8 mouse cellular contexts compared by ENCODE assay signal in the genomic region with DNA sequence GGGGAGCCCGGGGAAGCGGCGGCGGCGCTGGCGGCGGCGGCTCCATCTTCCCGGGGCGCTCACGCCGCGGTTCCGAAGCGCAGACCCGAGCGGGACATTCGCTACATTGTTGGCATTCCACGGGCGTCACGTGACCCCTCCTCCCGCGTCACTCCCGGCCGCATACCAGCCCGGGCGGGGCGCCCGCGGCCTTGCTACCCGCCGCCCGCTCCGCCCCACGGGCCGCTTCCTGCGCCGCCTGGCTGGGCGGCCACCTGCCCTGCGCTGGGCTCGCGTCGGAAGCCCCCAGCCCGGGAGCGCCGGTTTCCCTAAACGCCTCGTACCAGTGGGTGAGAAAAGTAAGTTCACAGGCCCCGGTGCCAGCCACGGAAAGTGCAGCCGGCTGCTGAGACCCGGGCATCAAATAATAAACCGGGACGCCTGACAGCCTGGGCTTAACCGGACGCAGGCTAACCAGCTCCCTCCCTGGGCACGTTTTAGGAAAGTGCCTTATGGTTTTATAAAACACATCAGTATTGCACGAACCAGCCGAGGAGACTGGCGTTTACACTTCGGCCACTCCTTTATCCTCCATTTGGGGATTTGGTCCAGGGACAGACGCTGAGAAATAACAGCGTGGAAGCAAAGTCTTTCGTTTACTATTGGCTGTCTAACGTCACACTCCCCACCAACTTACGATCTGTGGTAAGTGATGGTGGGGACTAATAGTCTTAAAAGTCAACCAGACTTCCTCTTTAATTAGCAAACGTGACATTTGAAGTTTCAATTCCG. TPM values are rescaled to one million over a fixed set of nuclear protein-coding genes. Genes with fewer than 3 reads are reported as not detected.
DNase-seq lines count a peak whose midpoint lies in the region; ATAC-seq and TF ChIP-seq lines count a peak whose summit lies in the region.

A gene (minus strand): TSS at position 103 of the 771 bp plus-strand sequence.

- WGBS in hindbrain, embryonic 13.5 days: under 1% methylated on average over 60 of the region's 68 CpGs

- H3K9me3 ChIP-seq in hindbrain, embryonic 13.5 days: no peaks in the 10 kb centered on the region

- no peaks in the 10 kb centered on the region for H3K36me3 ChIP-seq in hindbrain, embryonic 13.5 days

- CTCF ChIA-PET in Patski (lab: Charles Lee): no interaction called here

- TF ChIP-seq CTCF in Patski (IDR thresholded peaks at IDR 0.05): no peak

- POLR2A ChIA-PET in Patski (lab: Charles Lee): interaction anchor here (1.5 kb wide), 1 partner anchor 14 kb away, joined by 10 read pairs; no protein-coding TSS in a partner anchor

- no peak for DNase-seq in Patski (ENCODE audit: low read depth, low spot score)
- DNase-seq in cerebellum, postnatal 14 days: peak; percentile 92 to 95
- peak; percentile 64 to 67 for DNase-seq in frontal cortex, postnatal 25 days (ENCODE audit: low spot score in 2 of 2)
- peak; percentile 65 to 73 for DNase-seq in layer of hippocampus, postnatal 25 days (ENCODE audit: extremely low spot score in 1 of 2, low spot score in 1 of 2)
- peak; percentile 96 for DNase-seq in lung, postnatal 14 days
- peak; percentile 92 for DNase-seq in ovary, postnatal 36 days (ENCODE audit: low spot score)
- DNase-seq in thymus, postnatal 25 days: peak; percentile 82

- peak within 1 kb of the TSS; percentile 85 for H3K27ac ChIP-seq in hindbrain, embryonic 13.5 days

- peak within 1 kb of the TSS; percentile 90 for H3K4me3 ChIP-seq in hindbrain, embryonic 13.5 days

- peak; percentile 74 for ATAC-seq in Patski
- ATAC-seq in hindbrain, embryonic 13.5 days (ENCODE audit: low FRiP score): peak; percentile 91

- H3K27me3 ChIP-seq in Patski: no peaks in the 10 kb centered on the region
- H3K27me3 ChIP-seq in hindbrain, embryonic 13.5 days: peaks cover 9% of the 10 kb centered on the region; the same call in 1 of the 2 replicates

- in situ Hi-C loops in Patski (cut with MboI; ENCODE audit: low pct_unique_long_range_greater_than_20kb): no loop called here

- H3K4me1 ChIP-seq in hindbrain, embryonic 13.5 days (replicated peaks): peaks cover 36% of the 10 kb centered on the region

- H3K9ac ChIP-seq in hindbrain, embryonic 13.5 days: peak within 1 kb of the TSS; percentile 87

- H3K4me2 ChIP-seq in hindbrain, embryonic 13.5 days: peak within 1 kb of the TSS; percentile 90

RNA-seq across cellular contexts. Expression of the gene that starts here (rescaled TPM):
- polyA plus RNA-seq in Patski (2021): not detected
- polyA plus RNA-seq in hindbrain, embryonic 13.5 days (2015; fragmentation: Nextera tagmentation; extraction: Ambion mirVana): not detected in 2 replicates
- 1 to 10 TPM in 1 of 2 experiments, under 1 TPM in 1; 0.92 to 4.6 TPM for total RNA-seq in layer of hippocampus, postnatal 25 days (2021)

Comparison
In these comparisons a context has a peak if more than half of its experiments do, and no peak if none do; other contexts are left out.
1. Peak in ATAC-seq in Patski; RNA of the gene not detected or under 1 TPM.
2. Peak in ATAC-seq, H3K4me3 ChIP-seq, H3K27ac ChIP-seq, H3K9ac ChIP-seq and H3K4me2 ChIP-seq in hindbrain, embryonic 13.5 days; RNA of the gene not detected or under 1 TPM.